Mouse (Mus musculus) forebrain, embryonic 14.5 days (tissue): ENCODE measurements around the gene Zbtb4. TPM values are rescaled to one million over a fixed set of nuclear protein-coding genes. Genes with fewer than 3 reads are reported as not detected.

ENCODE experiments used
- ATAC-seq: fragments of 200-750 bp; cut with Nextera tagmentation; 2 replicates; pipeline ENCODE4 v1.8.0; 2017; ENCODE audit warnings: mild to moderate bottlenecking, moderate library complexity
- DNase-seq: peaks from one replicate; pipeline ENCODE4 v3.0.0-alpha.2; 2015; ENCODE audit warnings: low spot score
- H3K27ac ChIP-seq: fragments of 300-500 bp; sonication (generic); 2 replicates; pipeline ENCODE4 v1.5.1; 2014; ENCODE audit warnings: low read depth, mild to moderate bottlenecking, control low read depth, low read length, moderate library complexity
- H3K27me3 ChIP-seq: fragments of 300-500 bp; sonication (generic); replicated peaks from 2 replicates; pipeline ENCODE4 v1.6.1; 2014; ENCODE audit warnings: low read length, control low read depth, mixed read lengths; ENCODE audit not compliant: control insufficient read depth, insufficient read depth
- H3K36me3 ChIP-seq: fragments of 300-500 bp; sonication (generic); 2 replicates; pipeline ENCODE4 v1.6.1; 2014; ENCODE audit warnings: low read length, control low read depth; ENCODE audit not compliant: control insufficient read depth, insufficient read depth
- H3K4me1 ChIP-seq: fragments of 300-500 bp; sonication (generic); 2 replicates; pipeline ENCODE4 v1.6.1; 2014; ENCODE audit warnings: antibody characterized with exemption, low read length, control low read depth; ENCODE audit not compliant: control insufficient read depth, insufficient read depth
- H3K4me2 ChIP-seq: fragments of 300-500 bp; sonication (generic); 2 replicates; pipeline ENCODE4 v1.6.1; 2014; ENCODE audit warnings: mild to moderate bottlenecking, control low read depth, low read length
- H3K4me3 ChIP-seq: fragments of 300-500 bp; sonication (generic); 2 replicates; pipeline ENCODE4 v1.5.1; 2014; ENCODE audit warnings: low read depth, low read length, control low read depth
- H3K9ac ChIP-seq: fragments of 300-500 bp; sonication (generic); 2 replicates; pipeline ENCODE4 v1.6.1; 2014; ENCODE audit warnings: mild to moderate bottlenecking, low read length, control low read depth, moderate library complexity
- H3K9me3 ChIP-seq: fragments of 300-500 bp; sonication (generic); replicated peaks from 2 replicates; pipeline ENCODE4 v1.6.1; 2016; ENCODE audit warnings: low read length, control low read depth, mixed read lengths; ENCODE audit not compliant: control insufficient read depth
- WGBS: fragments of 180-500 bp; shearing (Covaris S2); extraction: QIAGEN DNeasy Blood & Tissue Kit; methylation state at CpG from one replicate; pipeline ENCODE4 v1.1.7; 2014; 5-methylcytosine and 5-hydroxymethylcytosine counted together
- polyA plus RNA-seq: library from polyadenylated mRNA; unstranded; fragments of >200 nt; fragmentation: Nextera tagmentation; extraction: Ambion mirVana; gene quantifications from 2 replicates; pipeline ENCODE4 v1.2.1, GENCODE M21; 2014

The Zbtb4 gene
- 2.1 and 2.8 TPM in 2 replicates for polyA plus RNA-seq

DNA sequence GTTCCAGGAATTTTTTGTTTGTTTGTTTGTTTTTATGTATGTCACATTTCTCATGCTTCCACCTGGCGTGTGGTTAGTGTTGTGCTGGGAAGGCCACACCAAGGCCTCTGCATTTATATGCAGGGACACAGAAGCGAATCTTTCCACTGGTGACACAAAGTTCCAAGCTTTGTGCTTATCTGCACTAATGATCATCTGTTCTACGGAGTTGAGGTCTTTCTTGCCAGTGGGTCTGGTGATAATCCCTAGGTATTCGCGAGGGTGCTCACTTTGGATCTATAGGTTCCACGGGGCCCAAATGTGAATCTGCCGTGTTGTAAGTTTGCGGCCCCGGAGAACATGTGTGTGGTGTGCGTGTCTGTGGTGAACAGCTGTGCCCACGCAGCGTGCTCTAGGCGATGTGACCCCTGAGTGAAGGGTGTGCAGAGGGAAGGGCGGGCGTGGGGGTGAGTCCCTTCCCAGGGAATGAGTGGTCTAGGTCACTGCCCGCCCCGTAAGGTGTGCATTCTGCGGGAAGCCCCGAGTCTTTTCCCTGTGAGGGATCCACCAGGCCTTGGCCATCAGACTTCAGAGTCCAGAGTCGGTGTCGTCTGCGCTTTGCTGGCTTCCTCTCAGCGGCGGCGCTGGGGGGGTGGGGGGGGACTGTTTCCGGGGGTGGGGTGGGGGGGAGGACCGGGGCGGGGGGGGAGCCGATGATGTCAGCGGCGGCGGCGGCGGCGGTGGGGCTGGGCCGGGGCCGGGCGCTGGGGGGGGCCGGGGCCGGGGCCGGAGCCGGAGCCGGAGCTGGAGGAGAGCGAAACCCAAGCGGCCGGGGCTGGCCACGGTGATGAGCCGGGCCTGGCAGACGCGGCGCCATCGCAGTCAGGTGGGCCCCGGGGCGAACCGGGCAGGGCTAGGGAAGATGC, at the start of gene Zbtb4:
Zbtb4 (plus strand) TSS at position 692 of the 905 bp plus-strand sequence.
- no peaks in the 10 kb centered on the region for H3K27me3 ChIP-seq
- H3K9me3 ChIP-seq = no peaks in the 10 kb centered on the region
- no peaks in the 10 kb centered on the region for H3K36me3 ChIP-seq
- peak within 1 kb of the TSS; percentile 78 for H3K4me3 ChIP-seq
- ATAC-seq = peak; percentile 71
- peak within 1 kb of the TSS; percentile 52 for H3K4me2 ChIP-seq
- peaks cover 10% of the 10 kb centered on the region; the same call in 1 of the 2 replicates for H3K4me1 ChIP-seq
- peak within 1 kb of the TSS; percentile 85 for H3K27ac ChIP-seq
- peak; percentile 24 for DNase-seq
- H3K9ac ChIP-seq = peak within 1 kb of the TSS; percentile 95
- 23% methylated on average over 36 of the region's 55 CpGs for WGBS

DNA sequence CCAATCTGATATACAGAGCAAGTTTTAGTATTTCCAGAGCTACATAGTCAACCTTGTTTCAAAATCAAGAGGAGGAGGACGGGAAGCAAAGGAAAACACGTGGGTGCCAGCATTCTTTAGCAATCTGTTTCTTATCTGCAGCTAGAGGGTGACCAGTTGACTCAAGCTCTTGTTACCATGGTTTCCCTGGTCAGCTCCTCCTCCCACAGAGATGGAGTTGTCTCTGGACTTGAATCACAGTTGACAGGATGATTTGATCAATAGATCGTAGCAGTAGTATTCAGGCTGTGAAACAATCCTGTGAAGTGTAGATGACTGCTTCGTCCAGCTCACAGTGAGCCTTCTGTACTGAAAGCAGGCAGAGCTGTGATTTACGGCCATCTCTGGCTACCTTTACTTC, 49.8 kb upstream of the Zbtb4 start:
- no peak overlapping the region for H3K27ac ChIP-seq
- no peaks in the 10 kb centered on the region for H3K27me3 ChIP-seq
- no peak overlapping the region for H3K4me3 ChIP-seq
- H3K9me3 ChIP-seq = no peaks in the 10 kb centered on the region
- H3K4me1 ChIP-seq = no peaks in the 10 kb centered on the region
- DNase-seq = no peak
- no peaks in the 10 kb centered on the region for H3K36me3 ChIP-seq
- ATAC-seq = no peak
- WGBS = 53% methylated on average over 5 of the region's 5 CpGs
- no peak overlapping the region for H3K9ac ChIP-seq
- H3K4me2 ChIP-seq = no peak overlapping the region

DNA sequence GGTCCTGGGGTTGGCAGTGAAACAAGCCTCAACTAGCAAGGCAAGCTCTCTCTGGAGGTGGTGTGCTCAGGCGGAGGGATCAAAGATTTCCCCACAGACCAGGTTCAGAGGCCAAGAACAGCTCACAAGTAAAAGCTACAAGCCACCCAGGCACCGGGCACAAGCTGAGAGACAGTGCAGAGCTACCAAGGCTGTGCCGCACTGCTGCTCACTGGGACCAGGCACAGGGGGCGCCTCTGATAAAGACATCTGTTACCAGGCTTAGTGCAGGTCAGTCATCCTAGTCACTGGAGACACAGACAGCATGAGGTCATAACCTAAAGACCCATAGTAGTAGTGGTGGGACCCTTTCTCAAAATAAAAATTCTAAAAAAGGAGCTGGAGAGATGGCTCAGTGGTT, 48.8 kb upstream of the Zbtb4 start:
- WGBS = 79% methylated on average over 4 of the region's 4 CpGs

DNA sequence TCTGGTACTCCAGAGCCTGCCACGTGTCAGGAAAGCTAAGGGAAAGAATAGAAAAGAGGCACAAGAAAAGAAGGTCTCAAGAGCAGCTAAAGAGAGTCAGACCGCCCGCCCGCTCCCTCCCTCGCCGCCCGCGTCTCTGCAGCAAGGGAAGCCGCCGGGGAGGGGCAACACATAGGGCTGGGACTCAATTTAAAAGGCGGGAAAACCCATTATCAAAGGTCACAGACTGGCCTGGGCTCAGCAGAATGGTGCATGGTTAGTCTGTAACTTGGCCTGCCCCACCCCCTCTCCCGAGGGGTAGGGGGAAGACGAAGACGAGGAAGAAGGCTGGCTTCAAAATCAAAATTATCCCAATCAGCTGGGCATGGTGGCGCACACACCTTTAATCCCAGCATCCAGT, 47.1 kb upstream of the Zbtb4 start:
- WGBS = 27% methylated on average over 15 of the region's 15 CpGs
- Histone ChIP-seq H3K27ac (no peak overlapping the region), H3K4me1 (no peaks in the 10 kb centered on the region), H3K9me3 (no peaks in the 10 kb centered on the region), H3K27me3 (no peaks in the 10 kb centered on the region), H3K4me3 (no peak overlapping the region), H3K36me3 (no peaks in the 10 kb centered on the region), H3K9ac (no peak overlapping the region), H3K4me2 (no peak overlapping the region)
- DNase-seq = no peak
- ATAC-seq = no peak

More for the DNA sequence above, 48.8 kb upstream of the Zbtb4 start:
- no peak overlapping the region for H3K4me3 ChIP-seq
- no peaks in the 10 kb centered on the region for H3K4me1 ChIP-seq
- H3K36me3 ChIP-seq = no peaks in the 10 kb centered on the region
- H3K9ac ChIP-seq = no peak overlapping the region
- H3K27ac ChIP-seq = no peak overlapping the region
- no peak for DNase-seq
- H3K27me3 ChIP-seq = no peaks in the 10 kb centered on the region
- no peak for ATAC-seq
- no peak overlapping the region for H3K4me2 ChIP-seq
- no peaks in the 10 kb centered on the region for H3K9me3 ChIP-seq

DNA sequence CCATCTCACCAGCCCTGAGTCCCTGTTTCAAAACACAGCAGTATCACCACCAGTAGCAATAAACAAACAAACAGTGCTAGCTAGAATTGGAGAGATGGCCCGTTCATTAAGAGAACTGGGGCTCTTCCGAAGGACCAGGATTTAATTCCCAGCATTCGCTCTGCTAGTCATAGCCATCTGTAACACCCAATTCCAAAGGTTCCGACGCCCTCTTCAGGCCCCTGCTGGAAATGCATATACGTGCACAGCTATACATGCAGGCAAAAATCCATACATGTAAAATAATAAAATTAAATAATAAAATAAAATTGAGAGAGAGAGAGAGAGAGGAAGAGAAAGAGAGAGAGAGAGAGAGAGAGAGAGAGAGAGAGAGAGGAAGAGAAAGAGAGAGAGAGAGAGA, 46.3 kb upstream of the Zbtb4 start:
- H3K4me2 ChIP-seq = no peak overlapping the region
- H3K27ac ChIP-seq = no peak overlapping the region
- H3K27me3 ChIP-seq = no peaks in the 10 kb centered on the region
- no peak for ATAC-seq
- no peaks in the 10 kb centered on the region for H3K36me3 ChIP-seq
- WGBS = 71% methylated on average over 6 of the region's 6 CpGs
- no peaks in the 10 kb centered on the region for H3K4me1 ChIP-seq
- no peak overlapping the region for H3K4me3 ChIP-seq
- H3K9ac ChIP-seq = no peak overlapping the region
- DNase-seq = no peak
- H3K9me3 ChIP-seq = no peaks in the 10 kb centered on the region

DNA sequence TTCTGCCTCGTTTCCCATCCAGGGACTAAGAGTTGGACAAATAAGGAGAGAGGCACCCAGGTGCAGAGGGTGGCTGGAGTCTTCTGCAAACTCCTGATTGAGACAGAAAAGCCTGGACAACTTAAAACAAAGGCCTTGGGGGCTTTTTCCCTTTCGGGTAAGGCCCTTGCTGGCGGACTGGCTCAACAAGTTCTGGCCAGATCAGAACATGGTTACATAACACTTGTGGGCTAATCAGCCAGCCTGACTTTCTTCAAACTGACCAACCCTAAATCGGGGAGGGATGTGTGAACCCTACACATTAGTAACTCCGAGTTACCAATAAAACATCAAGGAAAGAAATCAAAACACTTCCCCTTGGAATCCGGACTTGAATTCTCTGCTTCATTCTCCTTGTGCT, 44.9 kb upstream of the Zbtb4 start:
- Histone ChIP-seq H3K4me3 (no peak overlapping the region), H3K4me1 (no peaks in the 10 kb centered on the region), H3K27ac (no peak overlapping the region), H3K36me3 (no peaks in the 10 kb centered on the region), H3K9me3 (no peaks in the 10 kb centered on the region), H3K27me3 (no peaks in the 10 kb centered on the region), H3K4me2 (no peak overlapping the region), H3K9ac (no peak overlapping the region)
- 90% methylated on average over 6 of the region's 6 CpGs for WGBS
- DNase-seq (no peak), ATAC-seq (no peak)

DNA sequence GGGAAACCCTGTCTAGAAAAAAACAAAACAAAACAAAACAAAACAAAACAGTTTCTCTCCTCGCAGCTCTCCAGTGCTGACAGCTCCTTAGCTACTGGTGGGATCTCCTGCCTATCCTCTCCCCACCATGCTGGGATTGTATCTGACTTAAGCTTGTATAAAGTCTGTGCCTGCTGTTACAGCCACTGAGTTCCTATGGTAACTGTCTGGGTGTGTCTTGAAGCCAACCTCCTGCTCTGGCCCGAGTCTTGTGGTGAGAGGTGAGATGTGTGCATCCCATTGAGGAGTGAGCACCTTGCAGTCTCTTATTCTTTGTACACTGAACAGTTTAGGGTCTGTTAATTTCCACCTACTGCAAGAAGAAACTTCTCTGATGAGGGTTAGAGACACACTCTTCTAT, 42.6 kb upstream of the Zbtb4 start:
- ATAC-seq = no peak

DNA sequence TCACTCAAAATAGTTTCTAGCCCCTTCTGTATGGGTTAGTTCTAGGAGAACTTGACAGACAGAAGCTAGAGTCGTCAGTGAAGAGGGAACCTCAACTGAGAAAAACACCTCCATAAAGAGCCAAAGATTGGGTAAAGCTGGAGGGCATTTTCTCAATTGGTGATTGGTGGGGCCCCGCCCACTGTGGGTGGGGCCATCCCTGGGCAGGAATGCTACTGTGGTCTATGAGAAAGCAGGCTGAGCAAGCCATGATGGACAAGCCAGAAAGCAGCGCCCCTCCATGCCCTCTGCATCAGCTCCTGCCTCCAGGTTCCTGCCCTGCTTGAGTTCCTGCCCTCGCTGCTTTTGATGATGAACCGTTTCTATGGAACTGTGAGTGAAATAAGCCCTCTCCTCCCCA, 39.8 kb upstream of the Zbtb4 start:
- ATAC-seq (no peak), DNase-seq (no peak)
- 34% methylated on average over 5 of the region's 5 CpGs for WGBS

More for the DNA sequence above, 42.6 kb upstream of the Zbtb4 start:
- Histone ChIP-seq H3K9ac (no peak overlapping the region), H3K4me2 (no peak overlapping the region), H3K4me1 (no peaks in the 10 kb centered on the region), H3K36me3 (no peaks in the 10 kb centered on the region), H3K27me3 (no peaks in the 10 kb centered on the region), H3K4me3 (no peak overlapping the region), H3K27ac (no peak overlapping the region), H3K9me3 (no peaks in the 10 kb centered on the region)
- WGBS = 60% methylated on average over 2 of the region's 2 CpGs
- no peak for DNase-seq

DNA sequence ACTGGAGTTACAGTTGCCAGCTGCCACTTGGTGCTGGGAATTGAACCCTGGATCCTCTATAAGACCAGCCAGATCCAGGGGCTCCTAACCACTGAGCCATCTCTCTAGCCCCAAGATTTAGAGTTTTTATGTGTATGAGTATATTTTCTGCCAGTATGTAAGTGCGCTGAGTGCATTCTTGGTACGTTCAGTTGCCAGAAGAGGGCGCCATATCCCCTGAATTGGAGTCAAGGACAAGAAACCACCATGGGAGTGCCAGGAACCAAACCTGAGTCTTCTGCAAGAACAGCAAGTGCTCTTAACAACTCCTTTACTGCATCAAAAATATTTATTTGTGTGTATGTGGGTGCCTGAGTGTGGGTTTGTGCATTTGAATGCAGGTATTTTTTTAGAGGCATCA, 36.6 kb upstream of the Zbtb4 start:
- no peaks in the 10 kb centered on the region for H3K4me1 ChIP-seq
- peak; percentile 66 for DNase-seq
- no peak for ATAC-seq

More for the DNA sequence above, 39.8 kb upstream of the Zbtb4 start:
- Histone ChIP-seq H3K4me1 (no peaks in the 10 kb centered on the region), H3K4me2 (no peak overlapping the region), H3K9me3 (no peaks in the 10 kb centered on the region), H3K36me3 (no peaks in the 10 kb centered on the region), H3K4me3 (no peak overlapping the region), H3K9ac (no peak overlapping the region), H3K27ac (no peak overlapping the region), H3K27me3 (no peaks in the 10 kb centered on the region)

More for the DNA sequence above, 36.6 kb upstream of the Zbtb4 start:
- Histone ChIP-seq H3K36me3 (peaks cover 10% of the 10 kb centered on the region), H3K4me3 (no peak overlapping the region), H3K9ac (no peak overlapping the region), H3K9me3 (no peaks in the 10 kb centered on the region), H3K27ac (no peak overlapping the region), H3K27me3 (no peaks in the 10 kb centered on the region), H3K4me2 (no peak overlapping the region)
- WGBS = 25% methylated on average over 3 of the region's 3 CpGs
